Mouse (Mus musculus) ovary, adult 18-20 months (tissue): ENCODE results near the gene Brk1.

Source experiments
- DNase-seq: peaks from one replicate; pipeline ENCODE4 v3.0.0; 2022; ENCODE audit warnings: low spot score, mixed read lengths

Brk1 gene

DNA sequence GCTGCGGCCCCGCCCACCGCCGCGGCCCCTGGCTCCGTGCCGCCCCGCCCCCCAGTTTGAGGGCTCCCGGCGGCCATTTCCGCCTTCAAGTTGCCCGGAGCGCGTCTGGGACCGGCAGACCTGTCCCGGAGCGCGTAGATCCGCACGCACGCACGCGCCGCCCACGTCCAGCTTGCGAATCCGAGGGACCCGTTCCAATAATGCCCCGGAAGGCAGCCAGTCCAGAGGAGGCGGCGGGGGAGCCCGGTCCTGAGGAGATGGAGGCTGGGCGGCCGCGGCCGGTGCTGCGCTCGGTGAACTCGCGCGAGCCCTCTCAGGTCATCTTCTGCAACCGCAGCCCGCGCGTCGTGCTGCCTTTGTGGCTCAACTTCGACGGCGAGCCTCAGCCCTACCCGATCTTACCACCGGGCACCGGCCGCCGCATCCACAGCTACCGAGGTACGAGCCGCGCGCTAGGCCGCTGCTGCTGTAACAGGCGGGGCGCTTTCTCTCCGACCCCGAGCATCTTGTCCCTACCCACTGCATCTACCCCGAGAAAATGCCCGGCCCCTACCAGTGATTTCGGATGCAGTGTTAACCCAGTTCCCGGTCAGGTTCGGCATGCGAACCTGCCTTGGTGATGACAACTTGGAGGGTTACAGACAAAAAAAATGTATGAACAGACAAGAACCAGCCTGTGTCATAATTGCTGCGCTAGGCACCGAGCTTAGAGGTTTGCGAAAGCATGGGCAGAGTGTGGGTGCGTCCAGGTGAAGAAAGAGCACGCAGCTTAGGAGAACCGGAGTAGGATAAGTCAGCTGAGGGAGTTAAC, 19.6 kb downstream of the Brk1 start, which contains the start of gene Vhl:
Gene Vhl, plus strand, starts transcription at position 19 of the 811 bp plus-strand sequence.
- peak; percentile 85 for DNase-seq

DNA sequence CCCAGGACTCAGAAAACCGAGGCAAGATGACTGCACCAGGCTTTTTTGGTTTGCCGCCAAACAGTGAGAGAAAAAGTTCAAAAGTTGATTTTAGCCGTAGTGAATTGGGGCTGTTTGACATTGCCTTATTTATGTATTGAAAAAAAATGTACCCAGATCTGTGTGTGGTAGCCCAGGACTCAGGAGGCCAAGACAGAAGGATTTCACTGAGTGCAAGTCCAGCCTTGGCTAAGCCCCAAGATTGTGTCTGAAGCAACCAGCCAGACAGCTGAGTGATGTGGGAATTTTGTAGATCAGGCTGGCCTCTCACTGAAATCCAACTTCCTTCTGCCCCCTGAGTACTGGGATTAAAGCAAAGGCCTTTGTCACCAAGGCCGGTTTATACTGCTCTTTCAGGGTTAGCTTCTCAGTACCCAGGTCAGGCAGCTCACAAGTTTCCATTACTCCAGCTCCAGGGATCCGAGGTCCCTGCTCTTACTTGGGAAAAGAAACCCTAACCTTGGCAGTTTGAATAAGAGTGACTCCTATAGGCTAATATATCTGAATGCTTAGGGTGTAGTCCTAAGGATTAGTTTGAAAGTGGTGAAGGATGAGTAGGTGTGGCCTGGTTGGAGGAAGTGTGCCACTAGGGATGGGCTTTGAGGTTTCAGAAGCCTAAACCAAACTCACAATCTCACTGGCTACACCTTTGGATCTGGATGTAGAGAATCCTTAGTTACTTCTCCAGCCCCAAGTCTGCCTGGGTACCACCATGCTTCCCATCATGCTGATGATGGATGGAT, 20.6 kb downstream of the Brk1 start:
- DNase-seq, result no peak

DNA sequence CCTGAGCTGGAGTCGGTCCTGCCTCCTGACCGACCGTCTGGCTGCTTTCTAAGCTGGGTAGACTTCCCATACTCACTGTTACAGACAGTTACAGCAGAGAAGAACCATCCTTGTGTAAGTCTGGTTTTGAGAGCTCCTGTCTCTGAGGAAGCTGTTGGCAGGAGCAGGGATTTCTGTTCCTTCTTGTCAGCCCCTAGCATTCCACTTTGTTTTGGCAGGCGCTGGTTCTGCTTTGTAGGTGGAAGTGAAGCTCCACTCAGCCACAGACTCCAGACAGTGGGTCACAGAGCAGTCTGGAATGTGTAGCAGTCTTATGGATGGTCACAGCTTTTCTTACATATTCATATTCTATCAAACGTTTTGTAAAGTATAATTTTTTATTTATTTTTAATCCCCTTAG, 25.8 kb downstream of the Brk1 start:
- no peak for DNase-seq

DNA sequence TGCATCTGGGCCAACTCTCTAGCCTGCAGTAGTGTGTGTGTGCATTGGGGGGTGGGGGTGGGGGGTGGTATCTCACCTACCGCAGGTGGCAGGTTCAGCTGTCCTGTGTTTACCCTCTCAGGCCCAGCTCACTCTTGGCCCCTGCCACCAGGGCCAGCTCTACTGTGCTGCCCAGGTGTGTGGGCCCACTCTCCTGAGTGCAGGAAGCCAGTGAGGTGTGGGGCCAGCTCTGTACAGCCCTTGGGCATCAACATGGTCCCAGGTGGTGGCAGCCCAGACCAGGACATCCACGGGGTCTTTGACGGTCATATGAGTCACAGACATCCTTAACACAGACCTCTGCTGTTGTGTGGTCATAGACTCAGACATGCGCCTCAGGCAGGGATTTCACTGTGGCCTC, 28.3 kb downstream of the Brk1 start:
- no peak for DNase-seq

DNA sequence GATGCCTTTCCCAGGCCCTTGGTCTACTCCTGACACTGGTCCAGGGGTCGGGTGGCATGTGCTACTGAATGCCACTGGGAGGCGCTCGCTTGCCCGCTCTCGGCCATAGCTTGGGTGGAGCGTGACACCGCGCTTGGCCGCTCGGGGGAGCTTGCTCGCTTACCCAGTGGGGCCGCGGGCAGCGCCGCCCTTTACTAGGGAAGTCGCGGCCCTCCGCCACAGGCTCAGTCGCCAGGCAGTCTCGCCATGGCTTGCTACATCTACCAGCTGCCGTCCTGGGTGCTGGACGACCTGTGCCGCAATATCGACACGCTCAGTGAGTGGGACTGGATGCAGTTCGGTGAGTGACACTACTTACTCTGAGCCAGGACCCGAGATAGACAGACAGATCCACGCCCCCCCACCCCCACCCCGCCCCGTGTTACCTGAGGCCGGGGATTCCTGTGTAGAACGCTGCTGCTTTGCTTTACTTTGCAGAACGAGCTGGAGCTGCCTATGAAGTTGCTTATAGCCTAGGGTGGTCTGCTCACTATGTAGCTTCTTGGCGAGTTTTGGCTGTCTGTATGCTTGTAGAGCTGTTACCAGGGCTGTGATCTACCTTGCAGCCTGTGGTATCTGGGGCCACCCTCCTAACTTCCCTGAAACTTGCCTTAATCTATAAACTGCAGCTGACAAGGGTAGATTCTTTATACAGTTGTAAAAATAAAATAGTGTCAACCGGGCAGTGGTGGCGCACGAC, 33.9 kb downstream of the Brk1 start, which contains the start of gene Irak2:
Gene Irak2, plus strand, starts transcription at position 166 of the 739 bp plus-strand sequence.
- DNase-seq, result peak; percentile 90

DNA sequence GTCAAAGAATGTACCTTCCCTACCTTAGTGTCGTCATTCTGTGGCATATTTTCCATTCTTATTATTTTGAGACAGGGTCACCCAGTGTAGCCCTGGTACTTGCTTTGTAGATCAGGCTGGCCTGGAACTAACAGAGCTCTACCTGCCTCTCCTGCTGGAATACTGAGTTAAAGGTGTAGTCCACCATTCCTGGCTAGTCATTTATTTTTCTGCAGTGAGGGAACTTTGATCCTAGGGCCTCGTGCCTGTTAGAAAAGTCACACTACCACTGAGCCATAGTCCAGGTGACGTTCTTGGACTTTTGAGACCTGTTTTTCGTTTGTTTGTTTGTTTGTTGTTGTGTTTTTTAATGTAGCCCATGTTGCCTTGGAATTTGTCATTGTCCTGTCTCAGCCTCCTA, 34.6 kb downstream of the Brk1 start:
- no peak for DNase-seq

DNA sequence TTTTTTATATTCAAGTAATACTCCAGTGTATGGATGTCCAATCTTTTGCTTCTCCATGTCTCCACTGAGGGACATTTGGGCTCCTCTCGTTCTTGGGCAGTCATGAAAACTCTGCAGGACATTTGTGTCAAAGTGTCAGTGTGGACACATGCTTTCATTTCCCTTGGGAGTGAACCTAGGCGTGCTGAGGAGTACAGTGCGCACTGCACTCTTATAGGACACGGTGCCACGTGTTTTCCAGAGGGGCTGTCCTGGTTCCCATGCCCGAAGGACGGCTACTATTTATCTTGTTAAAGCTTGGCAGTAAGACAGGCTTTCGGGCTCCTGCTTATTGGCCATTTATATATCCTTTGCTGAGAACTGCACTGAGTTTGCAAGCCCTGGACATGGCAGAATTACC, 38.0 kb downstream of the Brk1 start:
- DNase-seq, result no peak

DNA sequence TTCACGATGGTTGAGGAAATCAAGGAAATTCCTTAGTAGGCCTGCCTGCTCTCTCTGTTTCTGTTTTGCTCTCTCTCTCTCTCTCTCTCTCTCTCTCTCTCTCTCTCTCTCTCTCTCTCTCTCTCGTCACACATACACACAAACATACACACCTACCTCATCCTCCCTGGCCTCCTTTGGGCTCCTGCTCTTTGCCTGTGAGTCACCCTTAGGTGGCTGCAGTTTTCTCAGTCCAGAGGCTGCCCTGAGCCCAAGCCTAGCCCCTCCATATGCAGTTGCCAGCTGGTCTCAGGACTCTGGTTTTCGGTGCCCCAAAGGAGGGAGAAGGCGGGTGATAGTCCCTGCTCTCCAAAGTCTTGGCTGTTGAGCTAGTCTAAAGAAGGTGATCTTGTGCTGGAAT, 38.4 kb downstream of the Brk1 start:
- DNase-seq, result no peak

DNA sequence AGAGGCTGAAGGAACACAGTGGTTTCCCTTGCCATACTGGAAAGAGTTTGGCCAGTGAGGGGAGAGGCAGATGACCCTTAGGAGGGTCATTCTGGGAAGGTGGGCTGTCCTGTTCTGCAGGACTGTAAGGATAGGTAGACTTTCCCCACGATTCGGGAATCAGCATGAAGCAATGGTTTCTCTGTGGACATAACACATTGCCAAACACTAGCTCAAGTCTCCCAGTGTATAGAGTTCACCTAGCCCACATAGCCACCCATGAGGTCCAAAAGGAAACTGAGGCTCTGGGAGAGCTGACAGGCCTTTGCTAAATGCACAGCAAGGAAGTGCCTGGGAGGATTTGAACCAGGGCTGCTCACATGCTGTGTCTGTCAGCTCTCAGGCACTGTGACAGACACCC, 39.4 kb downstream of the Brk1 start:
- no peak for DNase-seq

DNA sequence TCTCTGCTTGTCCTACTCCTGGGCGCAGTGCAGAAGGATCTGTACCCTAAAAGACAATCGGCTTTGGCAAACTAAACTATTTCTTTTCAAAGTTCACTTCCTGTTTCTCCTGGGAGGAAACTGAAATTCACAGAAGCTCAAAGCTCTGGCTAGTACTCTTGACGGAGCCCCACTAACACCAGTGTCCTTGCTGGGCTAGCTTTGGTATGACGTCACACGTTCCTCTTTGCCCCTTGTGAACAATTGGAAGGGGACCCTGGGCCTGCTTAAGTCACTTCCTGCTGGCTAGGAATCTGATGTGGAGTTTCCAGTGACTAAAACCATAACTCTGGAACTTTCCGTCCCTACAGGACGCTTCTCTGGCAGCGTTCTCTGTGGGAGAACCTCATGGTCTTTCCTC, 40.2 kb downstream of the Brk1 start:
- DNase-seq, result no peak

DNA sequence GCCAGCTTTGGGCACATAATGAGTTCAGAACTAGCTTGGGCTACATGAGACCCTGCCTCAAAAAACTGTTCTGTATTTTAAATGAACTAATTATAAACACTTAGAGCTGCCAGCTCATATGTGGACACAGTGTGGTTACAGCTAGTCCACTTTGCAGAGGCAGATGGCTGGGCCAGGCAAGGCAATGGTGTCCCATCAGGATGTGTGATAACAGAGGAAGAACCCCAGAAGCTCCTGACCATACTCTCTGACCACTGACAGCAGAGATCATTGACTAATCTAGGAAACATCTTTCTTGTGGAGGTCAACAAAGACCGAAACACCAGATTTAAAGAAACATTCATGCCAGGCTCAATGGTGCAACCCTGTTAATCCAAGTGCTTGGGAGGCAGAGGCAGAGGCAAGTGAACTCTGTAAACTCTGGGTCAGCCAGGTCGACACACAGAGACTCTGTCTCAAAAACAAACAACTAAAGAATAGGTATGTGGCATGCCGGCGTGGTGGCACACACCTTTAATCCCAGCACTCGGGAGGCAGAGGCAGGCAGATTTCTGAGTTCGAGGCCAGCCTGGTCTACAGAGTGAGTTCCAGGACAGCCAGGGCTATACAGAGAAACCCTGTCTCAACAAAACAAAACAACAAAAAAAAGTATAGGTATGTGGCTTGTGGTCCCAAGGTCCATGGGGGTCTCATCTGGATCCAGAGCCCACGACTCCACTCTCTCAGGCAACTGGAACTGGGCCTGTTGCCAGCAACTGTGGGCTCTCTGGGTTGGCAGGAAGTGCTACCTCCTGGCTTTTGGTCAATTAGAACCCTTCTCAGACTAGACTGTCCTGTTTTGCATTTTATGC, 45.0 kb downstream of the Brk1 start:
- DNase-seq, result no peak

DNA sequence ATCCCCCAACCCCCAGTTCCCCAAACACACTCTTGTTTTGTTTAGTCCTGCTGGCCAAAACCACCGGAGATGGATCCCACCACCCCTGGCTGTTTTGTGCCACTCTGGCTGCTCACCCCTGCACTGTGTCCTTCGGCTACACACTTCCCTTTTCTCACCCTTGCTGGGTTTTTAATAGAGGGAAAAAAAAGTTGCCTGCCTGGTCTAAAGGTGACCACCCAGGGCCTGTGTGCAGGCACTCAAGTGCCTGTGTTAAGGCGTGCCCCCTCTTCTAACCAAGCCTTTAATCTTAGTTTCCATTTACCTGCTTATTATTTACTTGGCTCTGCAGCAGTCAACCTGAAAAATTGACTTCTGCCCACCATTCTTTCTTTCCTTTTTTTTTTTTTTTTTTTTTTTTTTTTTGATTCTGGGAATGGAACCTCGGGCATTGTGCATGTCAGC, 45.6 kb downstream of the Brk1 start:
- no peak for DNase-seq

DNA sequence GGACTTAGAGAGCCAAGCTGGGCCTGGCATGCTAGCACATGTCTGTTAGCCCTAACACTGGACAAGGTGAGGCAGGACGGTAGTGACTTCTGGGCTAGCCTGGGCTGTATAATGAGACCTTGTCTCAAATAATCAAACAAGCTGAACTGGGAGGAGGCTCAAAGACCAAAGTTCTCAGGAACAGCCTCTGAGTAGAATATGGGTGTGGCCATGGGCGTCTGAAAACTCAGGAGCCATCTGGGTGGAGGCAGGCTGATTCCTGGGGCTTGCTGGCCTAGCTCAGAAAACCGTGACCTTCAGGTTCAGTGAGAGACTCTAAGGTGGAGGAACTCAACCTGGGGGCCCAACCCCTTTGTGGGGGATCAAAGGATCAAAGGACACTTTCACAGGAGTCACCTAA, 47.1 kb downstream of the Brk1 start:
- DNase-seq, result no peak

DNA sequence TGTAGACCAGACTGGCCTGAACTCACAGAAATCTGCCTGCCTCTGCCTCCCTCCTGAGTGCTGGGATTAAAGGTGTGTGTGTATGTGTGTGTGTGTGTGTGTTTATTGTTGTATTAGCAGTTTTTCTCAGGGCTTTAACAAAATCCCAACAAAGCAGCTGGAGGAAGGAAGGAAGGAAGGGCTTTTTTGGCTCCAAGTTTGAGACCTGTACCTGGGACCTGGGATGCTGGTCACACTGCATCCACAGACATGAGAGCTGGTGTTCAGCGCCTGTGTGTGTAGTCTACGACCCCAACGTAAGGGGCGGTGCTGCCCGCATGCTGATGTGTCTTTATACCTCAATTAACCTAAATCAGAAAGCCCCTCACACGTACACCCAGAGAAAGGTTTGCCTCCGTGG, 49.0 kb downstream of the Brk1 start:
- no peak for DNase-seq

DNA sequence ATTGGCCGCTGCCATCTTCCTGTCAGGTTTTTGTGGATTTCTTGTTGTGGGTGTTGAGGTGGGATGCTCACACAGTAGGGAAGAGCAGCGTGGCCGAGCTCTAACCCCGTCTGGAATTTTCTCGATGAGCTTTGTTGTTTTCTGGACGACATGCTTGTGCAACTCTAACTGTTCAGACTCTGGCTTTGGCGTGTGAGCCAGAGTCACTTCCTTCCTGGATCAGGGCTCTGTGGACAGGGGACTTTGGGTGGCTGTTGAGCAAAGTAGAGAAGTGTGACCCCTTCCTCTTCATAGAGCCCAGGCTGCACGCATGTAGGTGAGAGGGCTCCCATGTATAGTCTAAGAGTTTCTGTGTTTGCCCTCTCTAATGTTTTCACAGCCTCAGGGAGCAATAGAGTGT, 49.5 kb downstream of the Brk1 start:
- no peak for DNase-seq

DNA sequence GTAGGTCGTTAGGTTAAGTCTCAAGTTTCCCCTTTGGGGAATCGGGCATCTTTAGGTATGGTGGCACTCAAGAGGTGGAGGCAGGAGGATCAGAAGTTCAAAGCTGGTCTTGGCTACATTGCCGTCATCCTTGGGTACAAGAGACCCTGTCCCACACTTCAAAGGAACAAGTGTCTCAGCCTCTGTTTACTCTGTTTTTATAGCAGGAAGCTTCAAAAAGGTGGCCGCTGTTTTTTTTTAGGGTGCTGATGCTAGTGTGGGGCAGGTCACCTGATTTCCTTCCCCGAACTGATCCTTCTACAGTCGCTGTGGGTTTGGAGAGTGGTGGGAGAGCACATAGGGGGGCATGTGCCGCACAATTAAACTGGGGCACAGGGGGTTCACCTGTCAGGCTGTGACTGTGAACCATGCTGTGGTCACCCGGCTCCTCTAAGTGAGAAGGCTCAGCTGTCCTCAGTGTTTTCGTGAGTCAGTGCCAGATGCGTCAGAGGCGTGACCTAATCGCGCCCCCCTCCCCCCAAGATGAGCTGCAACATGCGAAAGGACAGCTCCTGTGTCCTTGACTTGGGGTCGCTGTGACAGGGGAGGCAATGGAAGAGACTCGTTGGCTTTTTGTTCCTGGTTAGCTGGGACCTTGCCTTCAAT, 50.3 kb downstream of the Brk1 start:
- DNase-seq, result no peak

DNA sequence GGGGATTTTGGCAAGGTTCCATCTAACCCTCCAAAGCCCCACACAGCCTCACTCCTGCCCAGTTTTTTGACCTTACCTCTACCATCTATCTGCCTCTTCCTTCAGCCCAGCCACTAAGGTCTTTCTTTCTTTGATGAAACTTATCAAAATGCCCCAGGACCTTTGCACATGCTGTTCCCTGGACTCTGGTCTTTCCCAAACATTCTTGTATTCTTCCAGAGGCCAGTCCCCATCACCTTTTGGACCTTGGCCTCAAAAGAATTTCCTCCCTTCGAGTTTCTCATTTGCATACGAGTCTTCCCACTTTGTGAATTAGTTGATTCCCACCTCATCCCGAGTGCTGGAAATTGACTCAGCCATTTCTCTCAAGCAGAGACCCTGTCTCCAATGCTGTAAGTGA, 50.9 kb downstream of the Brk1 start:
- no peak for DNase-seq

DNA sequence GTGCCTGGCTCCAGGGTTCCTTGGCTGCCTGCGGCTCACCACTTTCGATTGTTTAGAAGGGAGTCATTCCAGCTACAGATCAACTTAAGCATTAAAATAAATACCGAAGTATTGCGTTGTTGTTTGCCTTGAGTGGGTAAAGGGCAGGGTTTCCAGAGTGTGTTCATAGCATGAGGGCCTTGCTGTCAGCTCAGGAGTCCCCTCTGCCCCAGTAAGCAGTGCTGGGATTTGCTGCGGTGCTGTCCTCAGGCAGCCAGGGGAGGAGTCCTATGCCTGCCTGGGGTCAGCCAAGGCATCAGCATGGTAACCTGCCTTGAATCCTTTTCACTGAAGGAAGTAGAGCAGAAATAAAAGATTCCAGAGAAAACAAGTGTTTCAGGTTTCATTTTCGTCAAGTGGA, 52.3 kb downstream of the Brk1 start:
- no peak for DNase-seq

DNA sequence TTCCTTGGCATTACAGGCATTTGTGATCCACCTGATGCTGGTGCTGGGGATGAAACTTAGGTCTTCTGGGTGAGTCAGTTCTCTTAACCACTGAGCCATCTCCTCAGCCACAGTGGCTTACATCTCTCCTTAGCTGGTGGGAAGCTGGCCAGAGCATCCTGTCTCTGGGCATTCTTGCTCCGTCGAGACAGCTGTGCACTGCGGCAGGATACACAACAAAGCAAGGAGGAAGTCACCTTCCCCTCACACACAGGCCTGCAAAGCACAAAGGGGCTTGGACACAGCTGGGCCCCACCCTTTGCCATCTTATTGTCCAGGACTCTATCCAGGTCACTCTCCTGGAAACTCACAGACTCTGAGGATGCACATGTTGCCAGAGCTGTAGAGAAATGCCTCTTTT, 53.7 kb downstream of the Brk1 start:
- no peak for DNase-seq

DNA sequence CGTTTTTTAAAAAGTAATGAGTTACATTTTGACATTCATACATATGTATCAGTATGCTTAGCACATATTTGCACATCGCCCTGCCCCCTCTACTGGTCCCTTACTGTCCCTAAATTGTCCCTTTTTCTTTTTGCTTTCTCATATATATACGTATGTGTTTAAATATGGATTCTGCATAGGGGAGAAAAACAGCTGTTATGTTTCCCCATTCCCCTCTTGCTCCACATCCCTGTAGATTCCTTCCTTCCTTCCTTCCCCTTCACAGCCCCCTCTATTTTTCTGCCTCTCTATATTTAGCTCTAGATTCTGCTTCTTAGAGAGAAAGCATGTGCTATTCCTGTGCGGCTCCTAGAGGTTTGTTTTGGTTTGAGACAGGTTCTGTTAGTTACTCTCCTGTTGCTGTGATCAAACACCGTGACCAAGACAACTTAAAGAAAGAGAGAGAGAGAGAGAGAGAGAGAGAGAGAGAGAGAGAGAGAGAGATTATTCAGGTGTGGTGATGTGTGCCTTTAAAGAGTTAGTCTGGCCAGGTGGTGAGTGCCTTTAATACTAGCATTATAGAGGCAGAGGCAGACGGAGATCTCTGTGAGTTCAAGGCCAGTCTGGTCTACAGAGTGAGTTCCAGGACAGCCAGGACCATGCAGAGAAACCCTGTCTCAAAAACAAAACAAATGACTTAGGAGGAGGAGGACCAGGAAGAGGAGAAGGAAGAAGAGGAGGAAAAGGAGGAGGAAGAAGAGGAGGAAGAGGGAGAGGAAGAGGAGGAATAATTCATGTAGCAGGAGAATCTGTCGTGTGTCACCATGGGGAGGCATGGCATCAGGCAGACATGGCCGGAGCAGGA, 55.3 kb downstream of the Brk1 start:
- DNase-seq, result no peak
